Mouse (Mus musculus) induced T-regulatory cell, adult 2 months (primary cell): ENCODE measurements around the gene Pde11a.

Experiments used
- DNase-seq: peaks from one replicate; pipeline ENCODE4 v3.0.0-alpha.2; 2012; ENCODE audit warnings: low read depth

The Pde11a gene

GRCm38 (mm10) chr2:76338215-76339156, at the start of gene Pde11a:
Gene Pde11a, minus strand, starts transcription at chr2:76338774.
- peak; percentile 10 for DNase-seq

- no peak for DNase-seq
These were observed 48.0 kb upstream of the Pde11a start for GRCm38 (mm10) chr2:76386531-76386930.

- no peak for DNase-seq
These were observed 40.1 kb upstream of the Pde11a start for GRCm38 (mm10) chr2:76378646-76379045.

GRCm38 (mm10) chr2:76374544-76375206, 36.1 kb upstream of the Pde11a start:
- peak; percentile 71 for DNase-seq

GRCm38 (mm10) chr2:76372244-76372643, 33.7 kb upstream of the Pde11a start:
- DNase-seq = no peak

- DNase-seq = peak; percentile 47
These were observed 32.0 kb upstream of the Pde11a start for GRCm38 (mm10) chr2:76370656-76370922.

- DNase-seq = peak; percentile 94
These were observed 31.5 kb upstream of the Pde11a start, which contains the start of gene Rbm45 for GRCm38 (mm10) chr2:76369821-76370655. Gene Rbm45, plus strand, starts transcription at chr2:76369984.

GRCm38 (mm10) chr2:76368861-76369660, 30.5 kb upstream of the Pde11a start:
- peak; percentile 53 for DNase-seq

- peak; percentile 93 for DNase-seq
These were observed 28.8 kb upstream of the Pde11a start for GRCm38 (mm10) chr2:76367188-76367922.

- no peak for DNase-seq
These were observed 27.2 kb upstream of the Pde11a start for GRCm38 (mm10) chr2:76365811-76366210.

GRCm38 (mm10) chr2:76362111-76362510, 23.5 kb upstream of the Pde11a start:
- no peak for DNase-seq

- DNase-seq = no peak
These were observed 21.7 kb upstream of the Pde11a start, which contains the start of gene Cyct for GRCm38 (mm10) chr2:76360226-76360625. Gene Cyct, minus strand, starts transcription at chr2:76360450.

GRCm38 (mm10) chr2:76347839-76348238, 9.3 kb upstream of the Pde11a start:
- no peak for DNase-seq

- DNase-seq = no peak
These were observed 3.6 kb upstream of the Pde11a start for GRCm38 (mm10) chr2:76342146-76342545.

GRCm38 (mm10) chr2:76334596-76334995, 4.0 kb downstream of the Pde11a start:
- DNase-seq = peak; percentile 30

GRCm38 (mm10) chr2:76332161-76332805, 6.3 kb downstream of the Pde11a start:
- no peak for DNase-seq

- DNase-seq = no peak
These were observed 8.5 kb downstream of the Pde11a start for GRCm38 (mm10) chr2:76330081-76330480.

- no peak for DNase-seq
These were observed 12.4 kb downstream of the Pde11a start for GRCm38 (mm10) chr2:76326161-76326560.

- DNase-seq = no peak
These were observed 14.1 kb downstream of the Pde11a start for GRCm38 (mm10) chr2:76324463-76324862.

- DNase-seq = no peak
These were observed 15.2 kb downstream of the Pde11a start for GRCm38 (mm10) chr2:76323185-76323875.
